Mouse (Mus musculus) olfactory bulb, adult 2 months (tissue): ENCODE measurements at regions not wholly inside any gene's neighbourhood (a gene's known extent, or its start where the extent isn't known, plus 50 kb on each side); places are given as distances from the start of the nearest gene placed in this dataset.

Source experiments
- CTCF ChIP-seq: fragments of 200-500 bp; IDR thresholded peaks from 2 replicates; pipeline ENCODE4 v1.5.1; 2012; ENCODE audit warnings: low read depth, mild to moderate bottlenecking, low read length, moderate library complexity; ENCODE audit not compliant: insufficient read depth
- POLR2A ChIP-seq: fragments of 200-500 bp; IDR thresholded peaks from 2 replicates; pipeline ENCODE4 v1.6.1; 2012; ENCODE audit warnings: mild to moderate bottlenecking, low read depth, low read length, moderate library complexity; ENCODE audit not compliant: insufficient read depth

- TF ChIP-seq CTCF (no peak), POLR2A (no peak)
Measured at GRCm38 (mm10) chr13:37175997-37176396, 126.0 kb upstream of the F13a1 start.
